Mouse (Mus musculus): ENCODE measurements around the gene Slf2. TPM values are rescaled to one million over a fixed set of nuclear protein-coding genes. Genes with fewer than 3 reads are reported as not detected.

Gene Slf2
- polyA plus RNA-seq, 1 experiment, result 20.6 TPM

DNA sequence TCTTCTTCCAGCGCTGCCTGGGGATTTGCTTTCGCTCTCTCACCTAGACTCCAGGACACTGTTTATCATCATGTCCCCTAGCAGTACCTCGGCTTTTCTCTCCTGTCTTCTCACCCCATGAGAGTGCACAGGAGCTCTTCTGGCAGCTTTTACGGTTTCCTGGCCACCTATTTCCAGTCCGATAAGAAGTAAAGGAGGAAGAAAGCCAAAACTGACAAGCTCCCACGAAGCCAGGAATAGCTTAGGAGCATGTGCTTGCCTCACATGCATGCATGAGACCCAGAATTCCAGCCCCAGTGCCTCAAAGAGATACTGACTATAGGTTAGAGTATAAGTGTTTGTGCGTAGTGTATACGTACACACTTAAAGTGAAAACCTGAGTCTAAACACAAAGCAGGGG, 2.8 kb upstream of the Slf2 start:
- TF ChIP-seq CTCF (IDR thresholded peaks at IDR 0.05; ENCODE audit: low read depth, low read length) (no peak), POLR2A (IDR thresholded peaks at IDR 0.05; ENCODE audit: borderline replicate concordance, low read depth, low read length) (no peak)
- Histone ChIP-seq H3K27ac (ENCODE audit: insufficient read depth, low read depth, low read length) (no peak overlapping the region), H3K4me1 (ENCODE audit: control insufficient read depth, insufficient read depth, low read length) (peaks cover 8% of the 10 kb centered on the region), H3K4me3 (ENCODE audit: insufficient read depth, low read length) (no peak overlapping the region)

DNA sequence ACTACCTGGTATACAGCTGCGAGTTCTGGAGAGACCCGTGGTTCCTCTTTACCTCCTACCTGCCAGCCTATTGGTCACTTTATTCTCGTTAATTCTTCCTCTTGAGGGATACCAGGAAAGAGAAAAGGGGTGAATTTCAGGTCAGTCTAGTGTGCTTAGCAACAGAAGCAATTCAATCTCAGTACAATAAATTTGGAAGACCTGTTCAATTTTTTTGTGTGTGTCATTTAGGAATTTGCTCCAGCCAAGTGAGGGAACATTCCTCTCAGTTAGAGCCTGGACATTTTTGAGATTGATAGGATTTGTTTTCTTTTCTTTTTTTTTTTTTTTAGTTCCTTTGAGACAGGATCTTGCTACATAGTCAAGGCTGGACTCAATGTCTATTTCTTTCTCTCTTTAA, 1.7 kb upstream of the Slf2 start:
- Histone ChIP-seq H3K4me3 (ENCODE audit: insufficient read depth, low read length) (no peak overlapping the region), H3K27ac (ENCODE audit: insufficient read depth, low read depth, low read length) (no peak overlapping the region), H3K4me1 (ENCODE audit: control insufficient read depth, insufficient read depth, low read length) (peaks cover 9% of the 10 kb centered on the region)
- TF ChIP-seq CTCF (IDR thresholded peaks at IDR 0.05; ENCODE audit: low read depth, low read length), result no peak
- no peak for TF ChIP-seq POLR2A (IDR thresholded peaks at IDR 0.05; ENCODE audit: borderline replicate concordance, low read depth, low read length)

DNA sequence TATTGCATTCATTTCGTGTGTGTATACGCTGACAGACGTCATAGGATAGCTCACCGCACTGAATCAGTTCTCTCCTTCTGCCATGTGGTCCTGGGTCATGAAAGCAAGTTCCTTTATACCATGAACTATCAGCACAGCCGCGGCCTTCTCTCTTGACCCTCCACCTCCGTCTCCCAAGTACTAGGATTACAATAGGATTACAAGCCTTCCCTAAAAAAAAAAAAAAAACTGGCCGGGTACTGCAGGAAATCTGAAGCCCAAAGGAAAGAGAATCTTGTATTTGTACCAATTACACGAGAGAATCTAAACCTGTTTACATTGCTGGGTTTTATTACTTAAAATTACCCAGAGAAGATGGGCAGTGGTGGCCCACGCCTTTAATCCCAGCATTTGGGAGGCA, 1.3 kb upstream of the Slf2 start:
- Histone ChIP-seq H3K27ac (ENCODE audit: insufficient read depth, low read depth, low read length) (no peak overlapping the region), H3K4me1 (ENCODE audit: control insufficient read depth, insufficient read depth, low read length) (peaks cover 9% of the 10 kb centered on the region), H3K4me3 (ENCODE audit: insufficient read depth, low read length) (no peak overlapping the region)
- no peak for TF ChIP-seq CTCF (IDR thresholded peaks at IDR 0.05; ENCODE audit: low read depth, low read length)
- TF ChIP-seq POLR2A (IDR thresholded peaks at IDR 0.05; ENCODE audit: borderline replicate concordance, low read depth, low read length), result no peak

DNA sequence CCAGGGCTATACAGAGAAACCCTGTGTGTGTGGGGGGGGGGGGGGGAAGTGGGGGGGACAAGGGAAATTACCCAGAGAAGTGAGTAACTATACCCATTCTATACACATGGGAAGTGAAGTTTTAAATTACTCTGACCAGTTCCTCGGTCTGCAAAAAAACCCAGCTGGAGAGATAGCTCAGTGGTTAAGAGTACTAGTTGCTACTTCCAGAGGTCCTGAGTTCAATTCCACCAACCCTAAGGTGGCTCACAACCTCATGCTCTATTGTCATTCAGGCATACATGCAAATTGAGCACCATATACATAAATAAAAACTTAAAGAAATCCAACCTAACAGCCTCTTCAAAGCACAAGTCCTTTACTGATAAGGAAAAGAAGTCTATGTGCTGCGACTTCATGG, 829 bp upstream of the Slf2 start:
- no peak for TF ChIP-seq CTCF (IDR thresholded peaks at IDR 0.05; ENCODE audit: low read depth, low read length)
- no peak for TF ChIP-seq POLR2A (IDR thresholded peaks at IDR 0.05; ENCODE audit: borderline replicate concordance, low read depth, low read length)
- H3K4me3 ChIP-seq (ENCODE audit: insufficient read depth, low read length), result peak overlapping the region; percentile 38
- H3K4me1 ChIP-seq (ENCODE audit: control insufficient read depth, insufficient read depth, low read length), result peaks cover 9% of the 10 kb centered on the region

DNA sequence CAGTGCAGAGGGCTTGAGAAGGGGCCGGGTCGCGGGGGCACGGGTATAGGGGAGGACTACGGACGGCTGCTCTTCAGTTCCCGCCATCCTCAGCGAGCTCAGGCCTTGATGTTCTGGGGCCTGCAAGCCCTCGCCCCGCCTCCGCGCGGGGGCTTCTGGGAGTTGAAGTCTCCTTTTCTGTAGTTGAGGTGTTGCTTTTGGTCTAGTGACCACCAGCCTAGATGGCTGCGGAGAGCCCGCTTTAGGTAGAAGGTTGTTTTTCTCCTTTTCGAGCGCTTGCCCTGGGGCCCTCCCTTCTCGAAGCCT, 456 bp downstream of the Slf2 start:
- peak overlapping the region; percentile 91 for H3K4me3 ChIP-seq (ENCODE audit: insufficient read depth, low read length)
- H3K27ac ChIP-seq (ENCODE audit: insufficient read depth, low read depth, low read length), result peak overlapping the region; percentile 68
- TF ChIP-seq POLR2A (IDR thresholded peaks at IDR 0.05; ENCODE audit: borderline replicate concordance, low read depth, low read length) (no peak), CTCF (IDR thresholded peaks at IDR 0.05; ENCODE audit: low read depth, low read length) (0 out of 2 replicates have a peak, but pooled peaks have one; percentile 7)
- H3K4me1 ChIP-seq (ENCODE audit: control insufficient read depth, insufficient read depth, low read length), result peaks cover 9% of the 10 kb centered on the region

More for the DNA sequence above, 829 bp upstream of the Slf2 start:
- peak overlapping the region; percentile 63 for H3K27ac ChIP-seq (ENCODE audit: insufficient read depth, low read depth, low read length)

DNA sequence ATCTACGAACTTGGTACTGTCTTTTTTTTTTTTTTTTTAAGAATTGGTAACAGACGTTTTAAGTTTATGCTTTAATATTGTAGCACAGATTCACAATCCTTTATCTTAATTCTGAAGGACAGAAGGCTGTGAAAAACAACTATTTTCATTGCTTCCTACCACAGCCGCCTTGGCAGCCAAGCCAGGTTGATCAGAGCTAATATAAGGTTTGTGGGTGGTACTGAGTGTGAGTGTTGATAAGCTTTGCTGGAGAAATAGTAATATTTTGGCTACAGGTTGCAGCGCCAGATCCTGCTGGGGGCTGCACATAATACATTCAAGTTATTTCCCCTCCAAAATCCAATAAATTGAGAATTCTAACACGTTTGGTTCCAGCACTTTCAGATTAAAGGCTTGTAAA, 1.1 kb downstream of the Slf2 start:
- H3K27ac ChIP-seq (ENCODE audit: insufficient read depth, low read depth, low read length), result no peak overlapping the region
- TF ChIP-seq CTCF (IDR thresholded peaks at IDR 0.05; ENCODE audit: low read depth, low read length), result no peak
- no peak for TF ChIP-seq POLR2A (IDR thresholded peaks at IDR 0.05; ENCODE audit: borderline replicate concordance, low read depth, low read length)
- H3K4me1 ChIP-seq (ENCODE audit: control insufficient read depth, insufficient read depth, low read length), result peaks cover 9% of the 10 kb centered on the region
- peak overlapping the region; percentile 13 for H3K4me3 ChIP-seq (ENCODE audit: insufficient read depth, low read length)

DNA sequence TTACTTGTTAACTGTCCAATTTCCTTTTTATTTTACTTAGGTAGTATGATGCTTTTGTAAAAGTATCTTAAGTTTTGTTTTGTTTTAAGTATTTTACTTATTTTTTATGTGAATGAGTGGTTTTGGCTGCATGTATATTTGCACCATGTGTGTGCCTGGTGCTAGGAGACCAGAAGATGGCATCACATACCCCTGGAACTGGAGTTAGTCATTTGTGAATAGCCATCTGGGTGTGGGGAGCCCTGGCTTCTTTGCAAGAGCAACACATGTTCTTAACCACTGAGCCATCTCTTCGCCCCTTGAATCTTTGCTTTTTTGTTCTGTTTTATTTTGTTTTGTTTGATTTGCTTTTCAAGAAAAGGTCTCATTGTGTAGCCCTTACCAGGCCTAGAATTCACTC, 2.2 kb downstream of the Slf2 start:
- no peak overlapping the region for H3K27ac ChIP-seq (ENCODE audit: insufficient read depth, low read depth, low read length)
- no peak for TF ChIP-seq CTCF (IDR thresholded peaks at IDR 0.05; ENCODE audit: low read depth, low read length)
- no peak for TF ChIP-seq POLR2A (IDR thresholded peaks at IDR 0.05; ENCODE audit: borderline replicate concordance, low read depth, low read length)
- peaks cover 9% of the 10 kb centered on the region for H3K4me1 ChIP-seq (ENCODE audit: control insufficient read depth, insufficient read depth, low read length)
- H3K4me3 ChIP-seq (ENCODE audit: insufficient read depth, low read length), result no peak overlapping the region

DNA sequence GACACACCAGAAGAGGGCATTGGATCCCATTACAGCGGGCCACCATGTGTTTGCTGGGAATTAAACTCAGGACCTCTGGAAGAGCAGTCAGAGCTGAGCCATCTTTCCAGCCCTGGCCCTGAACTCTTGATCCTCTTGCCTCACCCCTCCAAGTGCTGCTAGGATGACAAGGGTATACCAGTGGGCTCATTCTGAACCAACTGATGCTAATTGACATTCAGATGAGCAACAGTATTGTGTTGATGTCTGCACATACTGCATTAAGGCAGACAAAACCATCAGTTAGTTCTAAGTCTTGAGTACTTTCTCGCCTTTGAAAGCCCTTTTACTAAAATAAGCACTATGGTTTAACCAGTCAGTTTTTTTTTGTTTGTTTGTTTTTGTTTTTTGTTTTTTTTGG, 28.7 kb downstream of the Slf2 start:
- TF ChIP-seq CTCF (IDR thresholded peaks at IDR 0.05; ENCODE audit: low read depth, low read length), result no peak
- no peak for TF ChIP-seq POLR2A (IDR thresholded peaks at IDR 0.05; ENCODE audit: borderline replicate concordance, low read depth, low read length)
- Histone ChIP-seq H3K4me1 (ENCODE audit: control insufficient read depth, insufficient read depth, low read length) (no peaks in the 10 kb centered on the region), H3K27ac (ENCODE audit: insufficient read depth, low read depth, low read length) (no peak overlapping the region), H3K4me3 (ENCODE audit: insufficient read depth, low read length) (no peak overlapping the region)

DNA sequence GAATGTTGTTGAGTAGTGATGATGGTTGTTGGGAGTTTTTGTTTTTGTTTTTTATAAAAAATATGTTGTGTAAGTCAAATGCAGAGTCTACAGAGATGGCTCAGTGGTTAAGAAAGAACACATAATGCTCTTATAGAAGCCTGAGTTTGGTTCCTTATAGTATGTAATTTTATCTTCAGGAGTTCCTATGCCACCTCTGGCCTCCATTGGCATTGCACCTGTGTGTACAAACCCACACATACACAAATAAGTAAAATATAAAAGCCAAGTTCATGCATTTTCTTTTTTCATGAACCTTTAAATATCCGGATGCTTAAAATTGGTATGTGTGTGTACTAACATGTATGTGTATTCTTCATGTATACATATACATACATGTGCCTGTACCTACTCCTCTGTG, 35.0 kb downstream of the Slf2 start:
- no peak overlapping the region for H3K27ac ChIP-seq (ENCODE audit: insufficient read depth, low read depth, low read length)
- TF ChIP-seq POLR2A (IDR thresholded peaks at IDR 0.05; ENCODE audit: borderline replicate concordance, low read depth, low read length), result no peak
- no peak for TF ChIP-seq CTCF (IDR thresholded peaks at IDR 0.05; ENCODE audit: low read depth, low read length)
- no peak overlapping the region for H3K4me3 ChIP-seq (ENCODE audit: insufficient read depth, low read length)
- peaks cover 4% of the 10 kb centered on the region for H3K4me1 ChIP-seq (ENCODE audit: control insufficient read depth, insufficient read depth, low read length)

DNA sequence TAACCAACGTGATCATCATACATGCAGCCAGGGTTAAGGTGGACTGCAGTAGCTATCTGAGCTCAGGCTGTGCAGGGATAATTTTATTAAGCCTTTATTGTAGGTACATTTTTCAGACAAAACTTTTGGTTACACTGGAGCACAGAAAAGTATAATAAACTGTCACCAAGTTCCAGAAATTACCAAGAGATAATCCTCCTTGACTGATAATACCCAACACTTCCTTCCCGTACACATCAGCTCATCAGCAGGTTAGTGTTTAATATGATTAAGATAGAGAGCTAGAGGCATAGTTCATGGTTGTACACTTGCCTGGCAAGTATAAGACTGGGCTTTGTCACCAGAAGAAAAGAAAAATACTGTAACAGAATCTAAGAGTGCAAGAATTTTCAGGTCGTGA, 37.4 kb downstream of the Slf2 start:
- TF ChIP-seq POLR2A (IDR thresholded peaks at IDR 0.05; ENCODE audit: borderline replicate concordance, low read depth, low read length) (no peak), CTCF (IDR thresholded peaks at IDR 0.05; ENCODE audit: low read depth, low read length) (no peak)
- Histone ChIP-seq H3K27ac (ENCODE audit: insufficient read depth, low read depth, low read length) (no peak overlapping the region), H3K4me1 (ENCODE audit: control insufficient read depth, insufficient read depth, low read length) (peaks cover 4% of the 10 kb centered on the region), H3K4me3 (ENCODE audit: insufficient read depth, low read length) (no peak overlapping the region)

DNA sequence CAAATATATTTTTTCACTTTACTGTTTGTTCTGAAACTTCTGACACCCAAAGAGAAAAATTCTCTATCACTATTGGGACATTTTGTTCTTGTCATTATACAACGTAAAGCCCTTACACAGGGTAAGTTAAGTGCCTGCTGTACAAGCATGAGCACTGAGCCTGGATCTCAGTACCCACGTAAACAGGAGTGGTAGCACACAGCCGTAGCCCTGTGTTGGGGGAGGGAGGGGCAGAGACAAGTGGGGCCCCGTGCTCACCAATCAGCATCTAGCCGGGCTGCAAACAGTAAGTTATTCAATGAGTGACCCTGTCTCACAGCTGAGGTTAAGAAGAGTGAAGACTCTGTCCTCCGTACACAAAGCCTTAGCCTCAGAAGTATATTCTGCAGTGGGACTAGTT, 45.7 kb downstream of the Slf2 start:
- Histone ChIP-seq H3K4me1 (ENCODE audit: control insufficient read depth, insufficient read depth, low read length) (peaks cover 10% of the 10 kb centered on the region), H3K4me3 (ENCODE audit: insufficient read depth, low read length) (no peak overlapping the region), H3K27ac (ENCODE audit: insufficient read depth, low read depth, low read length) (no peak overlapping the region)
- TF ChIP-seq CTCF (IDR thresholded peaks at IDR 0.05; ENCODE audit: low read depth, low read length) (no peak), POLR2A (IDR thresholded peaks at IDR 0.05; ENCODE audit: borderline replicate concordance, low read depth, low read length) (no peak)
